Mouse (Mus musculus) liver (tissue): Measurements from ENCODE around the gene Rhoq.

ENCODE experiments used
- DNase-seq: peaks from one replicate; pipeline ENCODE4 v3.0.0-alpha.2; 2020; ENCODE audit warnings: mixed read lengths

Rhoq gene

DNA sequence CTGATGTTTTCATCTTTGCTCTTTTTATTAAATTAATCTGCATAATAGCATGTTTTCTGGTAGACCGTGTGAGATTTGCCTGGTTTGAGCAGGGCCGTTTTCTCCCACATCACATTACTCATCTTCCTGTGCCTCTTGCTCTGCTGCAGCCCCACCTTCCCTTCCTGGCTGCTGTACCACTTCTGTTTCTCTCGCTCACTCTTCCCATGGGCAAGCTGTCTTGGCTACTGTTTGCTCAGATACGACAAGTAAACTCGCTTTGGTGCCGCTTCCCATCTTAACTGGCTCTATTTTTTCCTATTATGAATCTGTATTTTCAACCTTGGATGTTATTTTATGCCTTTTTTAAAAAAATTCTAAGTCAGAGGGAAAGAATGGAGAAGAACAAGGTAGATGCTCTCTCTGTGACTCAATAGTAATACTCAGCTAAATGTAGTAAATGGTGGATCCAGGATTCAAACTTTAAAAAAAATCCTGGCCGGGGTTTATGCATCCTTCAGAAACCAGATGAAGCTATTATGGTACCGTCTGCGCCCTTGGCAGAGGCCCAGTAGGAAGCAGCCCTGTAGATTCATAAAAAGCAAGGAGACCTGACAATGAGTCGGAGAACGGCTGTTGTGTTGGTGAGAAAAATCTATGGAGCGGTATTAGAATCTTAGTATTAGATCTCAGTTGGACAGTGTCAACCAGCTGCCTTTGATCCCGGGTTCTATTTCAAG lies 48.6 kb downstream of the Rhoq start:
- no peak for DNase-seq

DNA sequence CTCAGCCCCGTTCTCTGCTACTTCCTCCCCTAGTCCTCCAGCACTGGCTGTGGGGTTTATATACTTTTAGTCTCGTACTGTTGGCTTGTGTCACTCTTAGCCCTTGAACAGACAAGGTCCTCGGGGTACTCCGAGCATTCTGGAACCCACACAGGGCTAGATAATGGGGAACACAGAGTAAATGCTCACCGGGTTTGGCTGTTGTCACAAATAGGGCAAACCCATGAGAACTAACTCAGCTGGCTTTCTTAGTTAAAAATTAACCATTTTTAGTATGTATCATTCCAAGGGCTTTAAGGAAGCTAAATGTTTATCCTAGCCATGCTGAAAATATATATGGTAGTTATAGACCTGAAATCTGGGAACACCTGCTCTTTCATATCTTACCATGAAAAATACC lies 56.8 kb downstream of the Rhoq start:
- DNase-seq = no peak

DNA sequence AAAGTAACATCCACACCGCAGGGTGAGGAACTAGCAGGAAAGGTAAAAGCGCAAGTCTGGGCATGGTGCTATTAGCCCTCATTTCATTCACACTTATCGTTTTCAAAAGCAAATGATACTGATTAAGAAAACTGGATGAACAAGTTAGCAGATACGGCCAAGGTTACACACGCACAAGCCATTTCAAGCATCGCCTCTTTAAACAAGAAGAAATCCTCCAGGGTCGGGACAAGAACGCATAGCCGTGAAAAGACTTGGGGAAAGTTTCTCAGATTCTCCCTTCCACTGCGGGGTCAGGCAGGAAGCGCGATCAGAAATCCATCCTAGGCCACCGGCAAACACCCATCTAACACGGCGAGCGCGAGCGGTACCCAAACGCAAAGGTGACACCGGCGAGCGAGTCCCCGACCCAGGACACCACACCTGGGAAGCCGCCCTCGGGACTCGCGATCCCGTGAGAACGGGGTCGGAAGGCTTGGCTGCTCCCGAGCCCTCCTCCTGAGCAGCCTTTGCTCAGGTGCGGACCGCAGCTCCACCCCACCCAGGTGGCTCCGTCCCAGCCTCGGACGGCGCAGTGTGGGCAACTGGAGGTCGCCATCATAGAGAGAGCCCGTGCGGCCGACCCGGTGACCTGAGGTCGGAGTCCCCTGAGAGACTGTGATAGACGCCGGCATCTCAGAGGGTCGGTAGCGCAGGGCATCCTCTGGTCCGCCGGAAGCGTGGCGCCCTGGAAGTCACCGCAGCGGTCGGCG lies 61.8 kb downstream of the Rhoq start:
- DNase-seq = no peak

DNA sequence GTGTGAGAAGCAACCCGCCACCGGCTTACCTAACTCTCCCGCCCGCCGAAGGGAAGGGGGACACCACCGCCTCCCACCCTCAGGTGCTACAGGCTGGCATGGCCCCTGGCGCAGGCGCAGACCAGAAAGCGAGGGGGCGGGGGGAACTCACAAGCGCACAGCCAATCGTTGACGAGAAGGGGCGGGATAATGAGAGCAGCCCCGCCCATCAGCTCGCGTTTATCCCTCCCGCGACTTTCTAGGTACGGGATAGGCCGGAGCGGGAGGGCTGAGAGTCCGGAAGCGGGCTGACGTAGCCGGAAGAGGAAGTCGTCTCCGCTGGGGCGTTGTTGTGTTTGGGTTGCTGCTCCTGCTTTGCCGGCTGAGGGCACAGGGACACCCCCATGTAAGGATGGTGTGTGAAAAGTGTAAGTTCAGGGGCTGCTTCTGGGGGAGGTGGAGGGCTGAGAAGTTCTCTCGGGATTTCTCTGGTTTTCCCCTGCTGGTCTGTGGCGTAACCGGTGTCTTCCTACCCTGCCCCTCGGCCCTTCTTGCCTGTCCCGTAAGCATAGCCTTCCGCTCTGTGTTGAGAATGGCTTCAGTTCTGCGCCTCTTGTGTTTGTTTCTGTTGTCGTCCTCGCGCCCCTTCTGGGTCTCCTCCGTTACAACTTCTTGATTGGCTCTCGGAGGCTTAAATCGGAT lies 62.5 kb downstream of the Rhoq start, which contains the start of the genes Pigf and Cript:
Gene Pigf (minus strand): TSS at position 138 of the 681 bp plus-strand sequence.
Gene Cript (plus strand): TSS at position 282 of the 681 bp plus-strand sequence.
- DNase-seq = peak; percentile 98

DNA sequence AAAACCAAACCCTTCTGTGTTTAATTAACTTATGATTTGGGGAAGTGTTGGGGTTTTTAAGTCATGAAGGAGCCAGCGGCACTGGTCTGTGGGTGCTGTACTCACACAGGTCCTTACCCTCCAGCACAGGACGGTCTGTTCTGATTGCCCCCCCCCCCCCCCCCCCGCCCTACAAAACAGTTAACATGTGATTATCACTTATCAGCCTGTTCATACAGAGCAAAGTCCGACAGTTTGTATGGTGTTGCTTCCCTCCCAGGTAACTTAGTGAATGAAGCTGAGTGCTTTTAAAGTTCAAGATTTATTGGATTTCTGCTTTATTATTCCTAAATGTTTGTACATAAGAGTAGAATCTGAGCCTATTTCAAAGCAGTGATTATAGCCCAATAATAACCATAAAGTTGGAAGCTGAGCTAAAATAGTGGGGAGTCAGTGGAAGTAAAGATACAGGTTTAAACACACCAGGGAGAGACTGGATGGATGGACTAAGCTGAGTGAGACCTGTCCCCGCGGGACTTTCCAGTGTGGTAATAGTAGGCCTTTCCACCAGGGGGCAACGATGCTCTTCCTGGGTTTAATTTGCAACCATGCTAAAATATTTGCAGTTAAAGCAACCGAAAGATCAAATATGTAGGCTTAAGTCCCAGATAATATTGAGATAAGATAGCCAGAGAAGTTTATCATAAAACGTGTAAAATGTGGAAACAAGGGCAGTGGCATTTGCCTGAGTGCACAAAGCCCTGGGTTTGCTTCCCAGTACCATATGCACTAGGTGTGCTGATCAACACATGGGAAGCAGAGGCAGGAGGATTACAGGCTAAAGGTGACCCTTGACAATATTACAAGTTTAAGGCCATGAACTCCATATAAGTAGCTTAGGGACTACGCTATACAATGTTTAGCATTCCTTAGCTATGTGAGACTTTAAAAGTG lies 73.5 kb downstream of the Rhoq start:
- DNase-seq = peak; percentile 17

- no peak for DNase-seq
Observed at GRCm38 (mm10) chr17:87038496-87038895, 75.6 kb downstream of the Rhoq start.

GRCm38 (mm10) chr17:87041739-87042138 lies 78.9 kb downstream of the Rhoq start:
- DNase-seq = no peak

GRCm38 (mm10) chr17:87044364-87044763 lies 81.5 kb downstream of the Rhoq start:
- peak; percentile 90 for DNase-seq

DNA sequence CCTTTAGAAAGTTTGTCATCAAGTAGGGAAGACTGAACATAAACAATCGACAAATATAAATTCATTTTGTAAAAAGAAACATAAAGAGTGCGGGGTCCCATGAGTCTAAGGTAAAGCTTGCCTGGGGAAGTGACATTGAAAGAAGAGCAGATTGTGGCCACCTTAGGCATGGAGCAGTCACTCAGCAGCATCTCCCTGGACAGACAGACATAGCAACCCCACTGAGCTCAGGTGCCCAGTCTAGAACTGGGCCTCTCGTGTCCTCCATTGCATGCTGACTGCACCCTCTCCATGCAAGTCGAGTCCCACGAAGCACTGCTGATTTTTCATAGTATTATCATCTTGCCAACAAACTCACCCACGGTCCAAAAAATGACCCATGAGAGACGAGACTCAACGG lies 81.9 kb downstream of the Rhoq start:
- no peak for DNase-seq
